Comparison of ENCODE assay signal across 10 mouse cellular contexts in genomic region chr7:131644051-131644450, GRCm38 (mm10).
DNase-seq lines count a peak whose midpoint lies in the region; ATAC-seq lines count a peak whose summit lies in the region.
"Had no signal": no experiment of that assay in that cellular context is flagged by ENCODE, and none has a peak within 500 bp of the region (broad histone marks: within the 10 kb centered on the region; RNA-seq: fewer than 3 reads in every experiment).

No protein-coding gene starts in this region.

- peak; percentile 23; the same call in 1 of the 2 replicates for ATAC-seq in lung, embryonic 16.5 days (ENCODE audit: low read depth)
- ATAC-seq in forebrain, embryonic 16.5 days = no peak
- no peak for ATAC-seq in stomach, embryonic 16.5 days (ENCODE audit: insufficient read depth, low FRiP score)

- H3K4me1 ChIP-seq in lung, embryonic 16.5 days (replicated peaks; ENCODE audit: control insufficient read depth, insufficient read depth, low read length) = no peaks in the 10 kb centered on the region; the same call in 1 of the 2 replicates
- peaks cover 12% of the 10 kb centered on the region for H3K4me1 ChIP-seq in forebrain, embryonic 16.5 days (replicated peaks; ENCODE audit: control insufficient read depth, insufficient read depth, low read length)
- no peaks in the 10 kb centered on the region for H3K4me1 ChIP-seq in stomach, embryonic 16.5 days (ENCODE audit: control insufficient read depth, insufficient read depth, low read length)

- H3K9me3 ChIP-seq in lung, embryonic 16.5 days (ENCODE audit: control insufficient read depth, low read length) = no peaks in the 10 kb centered on the region
- H3K9me3 ChIP-seq in forebrain, embryonic 16.5 days (ENCODE audit: control insufficient read depth, low read length) = no peaks in the 10 kb centered on the region
- H3K9me3 ChIP-seq in stomach, embryonic 16.5 days (replicated peaks; ENCODE audit: control insufficient read depth, low read length) = no peaks in the 10 kb centered on the region

- WGBS in lung, embryonic 16.5 days = 3% methylated on average over 16 of the region's 16 CpGs
- under 1% methylated on average over 16 of the region's 16 CpGs for WGBS in forebrain, embryonic 16.5 days
- 2% methylated on average over 16 of the region's 16 CpGs for WGBS in stomach, embryonic 16.5 days

- H3K27ac ChIP-seq in lung, embryonic 16.5 days (ENCODE audit: low read length) = no peak overlapping the region
- no peak overlapping the region for H3K27ac ChIP-seq in forebrain, embryonic 16.5 days (ENCODE audit: low read length)
- H3K27ac ChIP-seq in stomach, embryonic 16.5 days (ENCODE audit: low read length) = no peak overlapping the region

- H3K27me3 ChIP-seq in lung, embryonic 16.5 days (ENCODE audit: control insufficient read depth, insufficient read depth, low read depth, low read length) = peaks cover 35% of the 10 kb centered on the region
- peaks cover 85% of the 10 kb centered on the region for H3K27me3 ChIP-seq in forebrain, embryonic 16.5 days (replicated peaks; ENCODE audit: control insufficient read depth, insufficient read depth, low read length)
- H3K27me3 ChIP-seq in stomach, embryonic 16.5 days (ENCODE audit: control insufficient read depth, insufficient read depth, low read length) = peaks cover 27% of the 10 kb centered on the region

- DNase-seq in lung, postnatal 25 days (ENCODE audit: low spot score) = no peak
- DNase-seq in mesoderm, embryonic 11.5 days (ENCODE audit: low read depth, low spot score) = peak; percentile 31
- DNase-seq in urinary bladder, postnatal 14 days (ENCODE audit: low spot score) = no peak
- no peak for DNase-seq in thymus, postnatal 14 days
- DNase-seq: adrenal gland, postnatal 36 days; gastrocnemius, postnatal 25 days; kidney, adult 9 months had no signal

- H3K4me3 ChIP-seq in lung, embryonic 16.5 days (ENCODE audit: low read length) = peak overlapping the region; percentile 9; the same call in 1 of the 2 replicates
- H3K4me3 ChIP-seq in forebrain, embryonic 16.5 days (replicated peaks; ENCODE audit: low read length) = 0 out of 2 replicates have a peak overlapping the region, but pooled peaks have one; percentile 1
- peak overlapping the region; percentile 9 for H3K4me3 ChIP-seq in stomach, embryonic 16.5 days (replicated peaks; ENCODE audit: low read length)

- H3K4me2 ChIP-seq in lung, embryonic 16.5 days (ENCODE audit: low read depth, low read length) = peak overlapping the region; percentile 44
- peak overlapping the region; percentile 3; the same call in 1 of the 2 replicates for H3K4me2 ChIP-seq in forebrain, embryonic 16.5 days (ENCODE audit: low read length)
- H3K4me2 ChIP-seq in stomach, embryonic 16.5 days (ENCODE audit: low read depth, low read length) = peak overlapping the region; percentile 42

- no peaks in the 10 kb centered on the region for H3K36me3 ChIP-seq in lung, embryonic 16.5 days (ENCODE audit: control insufficient read depth, insufficient read depth, low read length)
- H3K36me3 ChIP-seq in forebrain, embryonic 16.5 days (ENCODE audit: control insufficient read depth, insufficient read depth) = no peaks in the 10 kb centered on the region
- H3K36me3 ChIP-seq in stomach, embryonic 16.5 days (ENCODE audit: control insufficient read depth, insufficient read depth, low read length) = no peaks in the 10 kb centered on the region

- no peak overlapping the region for H3K9ac ChIP-seq in lung, embryonic 16.5 days (ENCODE audit: low read length)
- no peak overlapping the region for H3K9ac ChIP-seq in forebrain, embryonic 16.5 days (replicated peaks; ENCODE audit: low read depth, low read length)
- H3K9ac ChIP-seq in stomach, embryonic 16.5 days (ENCODE audit: low read length) = no peak overlapping the region
